Mouse (Mus musculus) 3T3-L1 (cell line): Measurements from ENCODE around the gene Hbp1.
A peak's percentile ranks its signal among the peaks of the same experiment; 100 is the strongest.

Experiments
- DNase-seq: peaks from one replicate; pipeline ENCODE4 v3.0.0-alpha.2; 2015; ENCODE audit warnings: low read depth, low spot score

Gene Hbp1

DNA sequence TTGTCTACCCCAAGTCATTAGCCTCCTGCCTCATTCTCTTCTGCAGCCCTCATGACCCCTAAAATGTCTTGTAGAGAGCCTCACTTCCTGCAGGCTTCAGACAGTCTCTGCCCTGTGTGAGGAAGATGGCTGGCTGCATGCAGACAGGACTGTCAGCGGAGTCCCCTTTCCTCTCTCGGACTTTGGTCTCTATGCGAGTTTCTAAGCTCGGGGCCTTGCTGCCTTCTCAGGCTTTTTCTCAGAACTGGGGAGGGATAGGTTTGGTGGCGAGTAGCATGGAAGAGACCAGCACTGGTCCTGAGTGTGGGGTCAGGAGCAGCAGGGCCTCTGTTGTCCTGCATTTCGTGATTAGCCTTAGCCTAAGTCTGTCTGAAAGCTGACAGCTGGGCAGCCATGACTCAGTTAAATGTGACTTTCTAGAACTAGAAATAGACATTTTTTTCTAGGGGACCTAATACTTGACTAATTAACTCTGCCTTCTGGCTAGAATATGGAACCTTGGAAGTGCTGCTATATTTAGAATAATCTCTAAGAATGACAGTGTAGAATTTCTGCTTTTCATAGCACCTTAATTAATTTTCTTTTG is 37.3 kb downstream of the Hbp1 start:
- no peak for DNase-seq

DNA sequence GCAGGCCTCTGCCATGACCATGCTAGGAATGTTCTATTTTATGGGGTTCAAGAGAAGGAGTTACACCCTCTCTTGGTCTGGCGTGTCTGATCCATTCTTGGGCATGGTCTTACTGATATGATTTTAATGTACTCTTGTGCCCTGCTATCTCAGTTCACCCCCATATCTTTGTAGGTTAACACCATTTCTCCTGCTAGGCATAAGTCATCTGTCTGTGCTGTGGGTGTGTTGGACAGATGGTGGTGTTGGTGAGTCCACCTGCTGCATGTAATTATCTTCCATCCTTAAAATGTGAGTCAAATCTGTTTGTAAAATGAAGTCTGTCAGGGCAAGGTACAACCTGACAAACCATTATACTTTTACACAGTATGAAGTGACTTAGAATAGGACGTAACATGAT is 42.9 kb downstream of the Hbp1 start:
- DNase-seq, result no peak

DNA sequence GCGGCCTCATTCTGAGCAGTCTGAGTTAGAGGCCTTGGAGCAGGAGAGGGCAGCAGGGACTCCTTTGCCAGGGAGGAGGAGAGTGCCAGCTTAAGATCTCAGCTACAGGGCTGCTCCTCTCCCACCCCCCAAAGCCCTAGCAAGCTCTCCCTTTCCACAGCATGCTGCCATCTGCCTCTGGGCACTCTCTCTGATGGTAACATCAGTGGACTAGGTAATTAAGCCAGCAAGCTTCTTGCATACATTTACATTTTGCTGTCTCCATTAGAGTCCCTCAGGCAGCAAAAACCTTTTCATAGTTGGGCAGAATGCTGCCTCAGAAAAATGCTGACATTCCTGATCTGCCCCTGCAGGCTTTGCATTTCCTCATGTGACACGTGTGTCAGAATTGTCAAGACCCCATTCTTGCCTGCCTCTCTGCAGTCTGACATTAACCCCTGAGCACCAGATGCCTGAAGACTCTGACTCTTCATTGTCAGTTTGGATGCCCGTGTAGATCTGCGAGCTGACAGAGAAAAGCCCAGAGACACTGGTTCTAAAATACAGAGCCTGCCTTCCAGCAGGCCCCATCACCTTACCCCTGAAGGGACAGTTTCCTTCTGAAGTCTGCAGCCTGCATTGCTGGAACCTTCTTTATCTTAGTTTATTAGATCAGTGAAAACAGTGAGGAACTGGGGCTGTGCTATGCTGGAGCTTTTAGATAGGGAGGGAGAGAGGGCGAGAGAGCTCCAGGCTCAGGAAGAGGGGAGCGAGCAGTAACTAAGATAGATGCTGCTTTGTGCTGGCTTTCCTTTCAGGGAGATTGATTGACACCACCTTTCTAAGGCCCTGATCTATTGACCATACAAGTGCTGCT is 44.4 kb downstream of the Hbp1 start:
- no peak for DNase-seq

DNA sequence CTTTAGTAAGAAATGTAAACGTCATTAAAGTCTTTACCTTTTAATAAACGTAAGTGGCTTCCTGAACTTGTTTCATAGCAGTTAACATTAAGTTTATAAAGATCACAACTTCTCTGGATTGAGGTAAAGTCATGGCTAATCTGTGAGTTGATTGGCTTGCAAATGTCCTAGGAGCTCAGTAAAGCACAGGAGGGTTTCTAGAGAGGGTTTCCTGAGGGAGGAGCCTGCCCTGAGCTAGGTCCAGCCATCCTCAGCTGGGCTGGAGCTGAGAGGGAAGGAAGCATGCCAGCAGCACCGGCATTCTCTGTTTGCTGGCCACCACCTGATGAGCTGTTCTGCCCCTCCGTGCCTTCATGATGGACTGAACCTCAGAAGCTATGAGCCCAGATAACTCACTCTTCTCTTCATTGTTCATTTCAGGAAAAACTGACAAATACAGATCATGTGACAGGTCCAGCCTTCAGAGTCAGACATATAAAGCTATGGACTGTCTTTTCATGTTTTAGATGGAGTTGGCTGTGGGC is 49.9 kb downstream of the Hbp1 start:
- DNase-seq, result peak; percentile 33

DNA sequence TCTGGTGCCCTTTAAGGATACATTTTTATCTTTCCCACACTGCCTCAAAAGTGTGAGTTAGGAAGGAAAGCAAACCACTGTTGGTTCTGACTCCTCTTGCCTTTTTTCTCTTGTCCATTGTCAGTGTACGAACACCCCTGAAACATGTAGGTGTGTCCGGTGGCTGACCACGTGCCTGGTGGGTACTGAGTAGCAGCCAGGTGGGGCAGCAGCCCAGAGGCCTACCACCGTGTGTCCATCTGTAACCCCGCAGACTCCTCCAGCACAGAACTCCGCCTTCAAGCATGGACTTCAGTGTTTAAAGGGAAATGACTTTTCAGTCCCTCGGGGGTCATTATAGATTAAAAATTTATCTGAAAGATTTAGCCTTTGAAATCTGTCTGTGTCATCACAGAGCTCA is 52.9 kb downstream of the Hbp1 start:
- DNase-seq, result no peak

DNA sequence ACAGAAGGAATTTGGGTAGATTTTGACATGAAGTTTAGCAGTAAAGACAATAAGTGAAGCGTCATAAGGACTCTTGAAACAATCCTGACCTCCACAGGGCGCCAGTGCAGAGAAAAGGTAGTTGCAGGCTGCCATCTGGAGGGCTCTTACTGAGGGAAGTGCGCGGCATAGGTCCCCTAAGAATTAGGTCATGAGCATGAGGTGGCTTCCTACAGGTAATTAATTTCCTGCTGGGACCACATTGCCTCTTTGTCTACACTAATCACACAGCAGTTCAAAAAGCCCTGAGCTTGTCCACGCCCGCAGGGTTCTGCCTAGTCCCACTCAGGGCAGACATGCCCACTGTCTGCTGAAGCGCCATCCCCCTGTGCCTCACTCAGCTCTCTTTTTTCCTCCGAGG is 53.3 kb downstream of the Hbp1 start:
- DNase-seq, result no peak

DNA sequence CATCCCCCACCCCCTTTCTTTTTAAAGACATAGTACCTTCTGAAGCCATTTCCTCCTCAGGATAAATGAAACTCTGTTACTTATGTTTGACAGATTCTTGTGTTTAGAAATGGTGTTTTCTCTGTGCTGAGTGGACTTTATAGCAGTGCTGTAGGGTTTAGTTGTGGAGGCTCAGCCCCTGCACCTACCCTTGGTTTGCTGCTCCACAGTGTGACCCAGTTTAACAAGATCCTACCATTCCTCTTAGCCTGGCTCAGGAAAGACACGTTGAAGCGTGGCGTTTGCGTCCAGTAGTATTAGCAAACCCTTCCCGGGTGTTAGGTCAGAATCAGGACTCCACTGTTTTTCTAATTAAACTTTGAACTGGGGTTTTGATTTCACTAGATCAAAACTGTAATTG is 54.0 kb downstream of the Hbp1 start:
- no peak for DNase-seq

DNA sequence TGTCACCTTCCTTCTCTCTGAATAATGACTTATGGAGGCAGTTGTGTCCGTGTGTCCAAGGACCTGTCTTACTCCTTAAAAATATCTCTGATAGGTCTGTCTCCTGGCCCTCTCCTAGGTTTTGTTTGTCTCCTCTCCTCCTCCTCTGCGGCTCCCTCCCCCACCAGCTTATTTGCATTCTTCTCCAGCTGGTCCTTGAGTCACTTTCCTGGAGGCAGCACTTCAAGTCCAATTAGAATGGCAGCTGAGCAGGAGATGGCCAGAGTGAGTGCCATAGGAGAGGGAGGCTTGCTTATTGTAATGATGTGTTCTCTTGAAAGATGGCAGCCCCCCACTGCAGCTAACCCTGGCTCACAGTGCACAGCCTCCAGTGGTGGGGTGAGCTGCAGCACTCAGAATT is 54.4 kb downstream of the Hbp1 start:
- DNase-seq, result peak; percentile 62

DNA sequence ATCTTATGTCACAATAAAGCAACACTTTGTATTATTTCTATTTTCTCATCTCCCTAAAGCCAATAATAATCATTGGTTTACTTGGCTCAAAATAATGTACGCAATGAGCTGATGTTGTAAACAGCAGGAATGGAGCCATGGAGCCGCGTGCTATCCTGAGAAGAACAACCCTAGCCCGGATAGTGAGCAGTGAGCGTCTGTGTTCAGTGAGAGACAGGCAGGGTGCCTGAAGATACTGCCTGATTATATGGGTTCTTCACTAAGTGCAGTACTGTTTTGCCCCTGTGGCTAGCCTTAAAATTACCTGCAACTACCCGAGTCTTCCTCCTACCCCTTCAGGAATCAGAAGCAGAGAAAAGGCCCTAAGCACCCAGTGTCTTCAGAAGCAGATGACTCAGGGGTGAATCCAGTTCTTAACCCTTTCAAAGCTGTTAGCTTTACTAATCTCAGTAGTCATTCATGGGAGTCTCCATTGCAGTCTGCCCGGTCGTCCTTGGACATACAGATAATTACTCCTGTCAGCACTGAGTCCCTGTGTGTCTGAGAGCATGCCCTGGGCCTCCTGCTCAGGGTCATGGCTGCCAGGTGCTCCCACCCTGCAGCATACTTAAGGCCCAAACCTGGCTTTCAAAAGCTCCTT is 55.1 kb downstream of the Hbp1 start:
- DNase-seq, result peak; percentile 33

DNA sequence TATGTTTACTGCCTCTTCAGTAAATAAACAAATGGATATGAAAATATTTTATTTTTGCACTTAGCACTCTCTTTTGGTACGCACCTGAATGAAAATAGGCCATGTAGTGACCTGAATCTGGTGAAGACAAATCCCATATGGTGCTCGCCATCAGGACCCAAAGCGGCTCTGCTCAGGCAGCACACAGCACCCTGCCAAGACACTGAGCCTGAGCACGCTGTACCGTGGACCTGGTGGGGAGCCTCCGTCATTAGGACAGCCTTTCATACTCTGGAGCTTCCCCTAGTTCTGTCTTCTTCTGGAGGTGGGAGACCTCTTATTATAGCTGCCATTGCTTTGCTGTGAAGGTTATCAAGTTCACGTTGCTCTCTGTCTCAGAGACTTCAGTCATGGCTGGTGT is 57.6 kb downstream of the Hbp1 start:
- no peak for DNase-seq

DNA sequence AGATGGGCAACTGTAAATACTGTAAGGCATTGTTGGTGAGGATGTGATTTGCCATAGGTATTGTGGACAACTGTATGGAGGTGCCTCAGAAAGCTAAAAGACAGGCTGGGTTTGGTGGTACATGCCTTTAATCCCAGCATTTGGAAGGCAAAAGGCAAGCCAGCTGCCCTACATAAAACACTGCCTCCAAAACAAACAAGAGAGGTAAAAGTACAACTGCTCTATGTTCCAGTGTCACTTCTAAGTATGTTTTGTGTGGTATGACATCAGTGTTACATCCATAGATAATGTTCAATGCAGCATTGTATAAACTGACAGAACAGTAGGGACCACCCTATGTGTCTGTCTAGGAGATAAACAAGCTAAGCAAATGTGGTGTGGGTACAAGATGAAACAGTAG is 58.3 kb downstream of the Hbp1 start:
- no peak for DNase-seq

DNA sequence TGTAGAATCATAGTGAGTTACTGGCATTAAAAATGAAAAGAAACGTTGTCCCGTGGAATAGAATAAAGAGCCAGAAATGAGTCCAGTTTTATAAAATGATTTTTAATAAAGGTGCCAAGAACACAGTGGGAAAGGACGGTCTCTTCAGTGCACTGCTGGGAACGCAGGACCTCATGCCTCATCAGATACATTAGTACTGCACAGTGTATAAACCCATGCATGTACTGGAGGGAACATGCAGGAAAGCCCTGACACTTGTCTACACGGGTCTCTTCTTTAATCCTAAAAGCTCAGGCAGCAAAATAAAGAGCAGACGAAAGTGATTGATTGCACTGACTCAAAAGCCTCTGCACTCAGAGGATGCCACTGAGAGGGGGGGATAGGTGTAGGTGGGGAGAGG is 59.6 kb downstream of the Hbp1 start:
- no peak for DNase-seq

DNA sequence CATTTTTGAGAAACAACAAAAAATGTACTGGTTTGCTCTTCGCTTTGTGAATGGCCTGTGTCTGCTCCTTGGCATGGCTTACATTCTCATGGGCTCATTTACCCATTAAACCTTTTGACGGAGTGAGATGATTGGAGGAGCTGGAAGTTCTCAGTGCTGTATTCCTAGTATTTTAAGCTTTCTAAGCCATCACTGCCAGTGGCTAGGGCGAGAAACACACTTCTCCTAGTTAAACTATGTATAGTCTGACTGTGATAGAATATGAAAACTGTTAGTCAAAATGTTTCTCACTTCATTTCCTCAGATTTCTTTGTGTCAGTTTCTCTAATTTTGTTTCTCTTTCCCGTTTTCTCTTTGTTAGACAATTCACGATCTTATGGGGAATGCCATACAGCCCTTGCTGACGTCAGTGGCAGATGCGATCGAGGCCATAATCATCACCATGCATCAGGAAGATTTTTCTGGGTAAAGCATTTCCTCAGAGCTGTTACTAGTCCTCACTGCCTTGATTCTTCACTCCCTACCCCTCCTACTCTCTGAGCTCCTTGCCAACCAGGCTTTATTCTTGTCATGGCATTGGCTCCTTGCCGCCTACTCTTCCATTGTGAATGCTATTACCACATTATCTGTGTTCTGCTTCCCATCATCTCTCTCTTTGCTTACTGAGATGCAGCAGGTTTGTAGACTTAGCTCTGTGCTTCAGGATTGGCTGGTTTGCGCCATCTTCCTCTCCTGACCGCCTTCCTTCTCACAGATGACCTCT is 64.3 kb downstream of the Hbp1 start:
- DNase-seq, result no peak

DNA sequence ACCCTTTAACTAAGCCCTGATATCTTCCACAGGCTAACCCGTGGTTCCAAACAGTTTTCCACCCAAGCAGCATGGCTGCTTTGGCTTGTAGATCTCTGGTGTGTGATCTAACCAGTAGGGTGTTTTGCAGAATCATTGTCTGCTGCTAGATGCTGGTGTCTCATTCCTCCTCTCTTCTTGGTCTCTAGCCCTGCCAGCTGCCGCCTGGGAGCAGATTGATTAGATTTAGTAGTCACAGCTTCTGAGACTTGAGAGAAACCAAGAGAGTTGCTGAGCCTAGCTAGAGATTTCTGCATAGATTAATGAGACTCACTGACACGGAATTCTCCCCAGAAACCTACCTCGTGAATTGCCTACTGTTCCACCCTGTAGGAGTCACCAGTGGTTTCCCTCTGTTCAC is 65.3 kb downstream of the Hbp1 start:
- no peak for DNase-seq

DNA sequence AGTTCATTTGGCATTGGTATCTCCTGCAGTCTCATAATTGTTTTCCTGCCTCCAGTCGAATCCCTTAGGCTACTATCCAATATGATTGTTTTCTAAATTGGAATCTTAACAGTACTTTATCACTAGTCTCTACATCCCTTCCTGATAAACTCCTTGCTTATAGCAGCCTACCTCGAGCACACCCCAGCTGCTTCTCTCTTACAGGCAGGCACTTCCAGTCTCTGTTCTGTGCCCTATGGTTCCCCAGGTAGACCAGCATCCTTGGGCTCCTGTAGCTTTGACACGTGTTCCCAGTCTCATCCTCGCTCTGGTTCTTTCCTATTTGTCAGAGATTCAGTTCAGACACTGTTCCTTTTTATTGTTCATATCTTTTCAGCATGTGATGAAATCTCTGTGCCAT is 66.0 kb downstream of the Hbp1 start:
- DNase-seq, result no peak

DNA sequence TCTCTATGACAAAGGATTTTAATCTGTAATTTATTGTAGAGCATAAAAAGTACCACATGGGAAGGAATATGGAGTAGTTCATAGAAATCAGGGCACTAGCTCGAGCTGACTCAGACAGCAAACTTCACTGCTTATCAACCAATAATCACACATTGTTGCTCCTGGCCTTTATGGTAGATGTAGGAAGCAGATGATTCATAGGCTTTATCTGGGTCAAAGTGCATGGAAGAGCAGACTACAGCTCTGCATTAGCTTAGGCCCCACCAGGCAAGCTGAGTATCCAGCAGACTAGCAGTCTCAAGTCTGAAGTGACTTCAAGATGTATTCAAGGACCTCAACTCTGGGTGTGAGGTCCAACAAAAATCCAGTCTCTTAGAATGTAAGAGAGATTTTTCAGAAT is 67.6 kb downstream of the Hbp1 start:
- DNase-seq, result peak; percentile 66

DNA sequence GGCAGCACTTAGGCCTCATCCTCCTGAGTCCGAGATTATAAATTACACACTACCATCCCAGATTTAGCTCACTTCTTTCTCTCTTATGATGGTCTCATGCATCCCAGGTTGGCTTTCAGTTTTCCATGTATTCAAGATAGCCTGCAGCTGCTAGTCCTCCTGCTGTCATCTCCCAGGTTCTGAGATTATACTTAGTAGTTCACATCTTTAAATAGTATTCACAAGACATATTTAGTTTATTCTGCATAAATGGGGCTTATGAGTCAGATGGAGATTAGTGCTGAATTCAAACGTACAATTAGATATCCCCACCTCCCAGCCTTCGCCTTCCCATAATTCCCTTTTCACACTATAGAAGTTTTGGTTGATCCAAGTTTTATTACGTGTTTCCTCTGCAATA is 73.6 kb downstream of the Hbp1 start:
- no peak for DNase-seq
